Mouse (Mus musculus) heart, postnatal 14 days (tissue): Measurements from ENCODE around the gene Eaf2. TPM values are rescaled to one million over a fixed set of nuclear protein-coding genes. Genes with fewer than 3 reads are reported as not detected.

Source experiments
- DNase-seq, 2 experiments: peaks; one replicate each; pipeline ENCODE4 v3.0.0; 2021 to 2022
- intact Hi-C: fragments of 180-260 bp; cut with DNase I; formaldehyde crosslinking; loops from one replicate; pipeline ENCODE4 v1.15.1; 2025
- long read RNA-seq, 2 experiments: library from polyadenylated mRNA; stranded (forward); transcript quantifications; one replicate each; pipeline ENCODE4 v2.0.0; 2021
- total RNA-seq, 2 experiments: library from RNA; stranded (reverse); gene quantifications; 2 replicates each; pipeline ENCODE4 v1.2.3; 2021

Gene Eaf2
- total RNA-seq, result under 1 TPM; 0.60 to 0.71 TPM
- long read RNA-seq, experiment 1, result 0 reads
- long read RNA-seq, experiment 2, result 0 reads

DNA sequence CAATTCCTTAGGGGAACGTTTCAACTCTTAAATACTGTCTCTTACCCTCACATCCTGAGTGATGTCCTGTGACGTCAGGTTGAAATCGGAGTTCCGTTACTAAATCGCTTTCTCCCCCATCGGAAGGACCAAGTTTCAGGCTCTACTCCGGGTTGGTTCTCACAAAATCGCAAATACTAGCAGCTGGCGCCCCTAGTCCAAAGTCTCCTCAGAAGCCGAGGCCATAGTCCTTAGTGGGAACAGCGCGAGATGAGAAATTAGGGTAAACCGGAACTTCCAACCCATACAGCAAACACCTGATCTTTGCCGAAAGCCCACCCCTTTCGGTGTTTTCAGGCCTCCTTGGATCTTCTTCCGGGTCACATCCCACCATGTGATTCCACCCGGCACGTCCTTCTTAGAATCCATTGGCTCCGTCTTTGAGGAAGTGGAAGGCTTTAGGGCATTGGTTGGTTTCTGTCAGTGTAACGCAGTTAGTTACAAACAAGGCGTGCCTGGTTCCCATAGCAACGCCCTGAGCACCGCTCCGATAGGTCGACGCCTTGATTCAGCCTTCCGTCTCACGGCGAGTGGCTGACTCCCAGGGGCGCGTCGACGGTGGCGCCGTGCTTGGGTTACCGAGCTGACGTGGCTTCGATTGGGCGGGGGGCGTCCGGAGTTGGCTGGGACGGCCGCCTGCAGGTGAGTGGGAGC, at the start of gene Eaf2, which contains the start of gene Golgb1:
Eaf2 (minus strand) TSS at position 421 of the 693 bp plus-strand sequence.
Golgb1 (plus strand) TSS at position 558 of the 693 bp plus-strand sequence.
- DNase-seq, result peak; percentile 92 to 95
- intact Hi-C loops, result loop anchor here (10.0 kb wide), 1 partner anchor 800 kb away; the partner anchor contains the start of genes Ccdc58 and Fam162a

DNA sequence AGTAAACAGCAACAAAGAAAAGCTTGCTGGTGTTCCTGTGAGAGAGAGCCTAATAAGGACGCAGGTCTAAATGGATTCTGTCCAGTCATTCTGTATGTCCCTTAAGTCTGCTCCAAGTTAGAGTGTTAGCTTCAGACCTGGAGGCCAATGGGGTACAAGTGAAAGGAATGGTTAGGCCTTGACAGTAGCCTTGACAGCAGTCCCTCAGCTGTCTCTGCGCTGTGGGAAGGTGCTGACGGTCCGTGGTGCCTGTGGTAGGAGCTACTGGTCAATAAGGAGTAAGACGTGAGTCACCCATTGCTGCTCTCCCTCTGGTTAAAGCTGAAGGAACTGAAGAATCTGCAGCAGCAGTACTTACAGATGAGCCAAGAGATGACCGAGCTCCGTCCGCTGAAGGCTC, 49.5 kb upstream of the Eaf2 start:
- no peak for DNase-seq
- intact Hi-C loops, result no loop called here

DNA sequence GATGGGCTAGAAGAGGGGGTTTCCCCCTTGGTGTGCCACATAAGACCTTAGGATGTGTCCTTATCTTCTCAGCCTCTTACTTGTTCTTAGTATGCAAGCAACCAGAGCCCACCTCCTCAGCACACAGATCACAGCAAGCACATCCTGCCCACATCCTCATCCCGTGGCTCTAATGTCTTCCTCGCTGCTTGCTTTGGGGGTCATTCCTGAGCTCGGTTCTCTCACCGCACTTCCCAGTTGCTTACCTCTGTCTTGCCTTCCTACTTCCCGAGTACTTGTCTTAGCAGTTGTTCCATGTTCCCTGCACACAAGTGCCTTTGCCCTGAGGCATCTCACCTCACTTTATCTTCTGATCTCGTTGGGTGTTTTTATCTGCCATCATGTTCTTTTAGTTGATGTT, 47.2 kb upstream of the Eaf2 start:
- intact Hi-C loops, result no loop called here
- DNase-seq, result no peak

DNA sequence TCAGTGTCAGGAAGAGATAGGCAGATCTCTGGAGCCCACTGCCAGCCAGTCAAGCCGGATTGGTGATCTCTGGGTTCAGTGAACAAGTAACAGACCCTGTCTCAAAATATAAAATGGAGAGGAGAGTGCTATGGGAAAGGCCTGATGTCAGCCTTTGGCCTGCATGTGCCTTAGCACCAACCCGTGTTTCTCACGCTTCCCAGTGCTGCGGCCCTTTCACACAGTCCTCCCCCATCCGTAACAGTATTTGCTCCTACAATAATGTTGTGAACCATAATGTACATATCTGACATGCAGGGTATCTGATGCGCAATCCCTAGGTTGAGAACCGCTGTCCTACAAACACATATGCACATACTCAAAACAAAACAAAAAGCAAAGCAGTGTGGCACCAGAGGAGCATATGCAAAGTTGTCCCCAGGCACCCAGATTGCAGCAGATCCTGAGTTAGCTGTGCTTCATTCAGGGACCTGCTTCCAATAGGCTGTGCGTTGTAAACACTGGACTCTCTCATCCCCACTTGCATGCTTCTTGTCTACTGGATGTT, 46.3 kb upstream of the Eaf2 start:
- no peak for DNase-seq
- intact Hi-C loops, result no loop called here

DNA sequence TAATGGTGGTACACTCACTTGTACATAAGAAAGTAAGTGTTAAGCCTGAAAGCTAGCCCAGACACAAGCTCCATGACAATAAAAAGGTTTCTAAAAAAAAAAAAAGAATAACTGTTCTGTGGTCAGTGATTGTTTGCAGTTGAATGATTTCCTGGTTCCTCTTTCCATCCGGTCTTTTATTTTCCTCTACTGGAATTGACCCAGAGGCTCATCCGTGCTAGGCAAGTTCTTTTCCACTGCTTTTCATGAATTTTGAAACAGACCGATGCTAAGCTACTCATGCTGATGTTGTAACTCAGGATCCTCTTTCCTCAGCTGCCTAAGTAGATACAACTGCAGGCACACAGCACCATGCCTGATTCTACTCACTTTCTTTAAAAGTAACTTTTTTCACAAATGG, 45.6 kb upstream of the Eaf2 start:
- intact Hi-C loops, result no loop called here
- DNase-seq, result no peak

DNA sequence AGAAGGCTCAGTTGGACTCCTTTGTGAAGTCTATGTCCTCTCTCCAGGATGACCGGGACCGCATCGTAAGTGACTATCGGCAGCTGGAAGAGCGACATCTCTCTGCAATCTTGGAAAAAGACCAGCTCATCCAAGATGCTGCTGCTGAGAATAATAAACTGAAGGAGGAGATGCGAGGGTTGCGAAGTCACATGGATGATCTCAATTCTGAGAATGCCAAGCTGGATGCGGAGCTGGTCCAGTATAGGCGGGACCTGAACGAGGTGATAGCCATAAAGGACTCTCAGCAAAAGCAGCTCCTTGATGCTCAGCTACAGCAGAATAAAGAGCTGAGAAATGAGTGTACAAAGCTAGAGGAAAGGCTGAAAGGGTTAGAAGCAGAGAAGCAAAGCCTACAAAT, 43.7 kb upstream of the Eaf2 start:
- DNase-seq, result no peak
- intact Hi-C loops, result no loop called here

DNA sequence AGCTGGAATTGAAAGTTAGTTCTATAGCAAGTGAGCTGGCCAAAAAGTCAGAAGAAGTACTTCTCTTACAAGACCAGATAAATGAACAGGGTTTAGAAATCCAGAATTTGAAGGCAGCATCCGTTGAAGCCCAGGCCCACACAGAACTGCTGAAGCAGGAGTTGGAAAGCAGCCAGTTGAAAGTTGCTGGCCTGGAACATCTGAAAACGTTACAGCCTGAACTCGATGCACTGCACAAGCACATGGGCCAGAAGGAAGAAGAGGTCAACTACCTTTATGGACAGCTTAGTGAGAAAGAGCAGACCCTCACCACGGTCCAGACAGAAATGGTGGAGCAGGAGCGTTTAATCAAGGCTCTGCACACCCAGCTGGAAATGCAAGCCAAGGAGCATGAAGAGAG, 39.4 kb upstream of the Eaf2 start:
- DNase-seq, result no peak
- intact Hi-C loops, result no loop called here

DNA sequence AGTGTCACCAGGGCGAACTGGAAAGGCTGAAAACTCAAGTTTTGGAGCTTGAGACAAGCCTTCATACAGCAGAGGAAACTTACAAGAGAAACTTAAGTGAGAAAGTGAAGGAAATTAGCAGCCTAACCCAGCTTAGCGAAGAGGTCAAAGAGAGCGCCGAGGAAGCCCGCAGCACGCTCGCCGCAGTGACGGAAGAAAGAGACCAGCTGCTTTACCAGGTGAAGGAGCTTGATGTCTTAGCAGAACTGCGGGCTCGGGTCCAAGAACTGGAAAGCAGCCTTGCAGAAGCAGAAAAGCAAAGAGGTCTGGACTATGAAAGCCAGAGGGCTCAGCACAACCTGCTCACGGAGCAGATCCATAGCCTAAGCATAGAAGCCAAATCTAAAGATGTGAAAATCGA, 37.5 kb upstream of the Eaf2 start:
- intact Hi-C loops, result no loop called here
- DNase-seq, result no peak

DNA sequence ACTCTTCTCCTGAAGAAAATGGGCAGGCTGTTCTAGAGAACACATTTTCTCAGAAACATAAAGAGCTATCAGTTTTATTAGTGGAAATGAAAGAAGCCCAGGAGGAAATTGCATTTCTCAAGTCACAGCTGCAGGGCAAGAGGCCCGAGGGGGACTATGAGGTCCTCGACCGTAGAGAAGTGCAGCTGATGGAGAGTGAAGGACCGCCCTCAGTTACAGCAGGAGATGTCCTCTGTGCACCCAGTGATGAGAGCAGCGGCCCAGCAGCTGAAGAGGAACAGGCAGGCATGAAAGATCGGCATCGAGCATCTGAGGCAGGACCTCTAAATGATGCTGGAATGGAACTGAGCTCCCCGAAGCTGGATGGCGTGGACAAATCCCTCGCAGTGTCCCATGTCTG, 37.1 kb upstream of the Eaf2 start:
- intact Hi-C loops, result no loop called here

DNA sequence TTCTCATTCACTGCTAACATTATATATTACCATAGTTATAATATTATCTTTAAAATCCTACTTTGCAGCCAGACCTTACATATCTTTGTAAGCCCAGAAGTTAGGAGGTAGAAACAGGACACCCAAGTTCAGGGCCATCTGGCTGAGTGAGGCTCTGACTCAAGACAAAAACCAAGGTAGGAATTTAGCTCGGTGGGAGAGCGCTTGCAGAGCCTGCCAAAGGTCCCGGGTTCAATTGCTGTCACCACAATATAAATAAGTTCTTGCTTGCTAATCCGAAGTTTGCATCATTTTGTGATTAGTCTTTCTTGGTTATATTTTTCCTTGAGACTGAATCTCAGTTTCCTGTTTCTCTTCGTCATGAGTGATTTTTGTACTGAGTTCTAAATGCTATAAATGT, 28.4 kb upstream of the Eaf2 start:
- intact Hi-C loops, result no loop called here
- DNase-seq, result no peak

More for the DNA sequence above, 37.1 kb upstream of the Eaf2 start:
- DNase-seq, result no peak

DNA sequence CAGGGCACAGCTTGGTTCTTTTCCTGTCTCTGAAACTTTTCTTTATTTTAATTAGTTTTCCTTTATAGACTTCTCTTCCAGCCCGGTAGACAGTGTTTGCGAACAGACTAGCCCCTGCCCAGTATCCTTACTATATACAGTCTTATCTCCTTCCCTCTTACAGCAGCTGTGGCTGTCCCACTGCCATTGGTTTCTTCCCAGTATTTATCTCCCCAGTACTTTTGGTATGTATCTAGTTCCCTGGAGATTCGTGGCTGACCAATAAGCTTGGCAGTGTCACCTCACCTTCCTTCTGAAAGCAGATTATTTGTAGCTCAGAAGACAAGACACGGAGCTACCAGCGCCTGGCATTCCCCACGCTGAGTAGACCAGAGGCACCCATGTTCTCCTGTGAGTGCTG, 21.9 kb upstream of the Eaf2 start:
- no peak for DNase-seq
- intact Hi-C loops, result no loop called here

DNA sequence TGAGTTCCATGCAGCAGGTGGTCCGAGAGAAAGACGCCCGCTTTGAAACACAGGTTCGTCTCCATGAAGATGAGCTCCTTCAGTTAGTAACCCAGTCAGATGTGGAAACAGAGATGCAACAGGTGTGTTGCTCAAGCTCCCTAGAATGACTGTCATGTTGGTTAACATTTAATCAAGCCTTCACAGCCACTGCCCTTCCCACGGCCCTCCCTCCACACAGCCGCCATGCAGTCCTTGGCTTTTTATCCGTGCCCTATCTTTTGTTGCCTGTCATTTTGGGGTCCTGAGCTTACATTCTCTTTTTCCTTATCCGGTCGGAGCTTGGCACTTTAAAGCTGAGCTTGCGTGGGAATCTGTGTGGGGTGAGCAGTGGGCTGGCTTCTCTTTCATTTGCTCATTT, 18.5 kb upstream of the Eaf2 start:
- DNase-seq, result no peak
- intact Hi-C loops, result no loop called here

DNA sequence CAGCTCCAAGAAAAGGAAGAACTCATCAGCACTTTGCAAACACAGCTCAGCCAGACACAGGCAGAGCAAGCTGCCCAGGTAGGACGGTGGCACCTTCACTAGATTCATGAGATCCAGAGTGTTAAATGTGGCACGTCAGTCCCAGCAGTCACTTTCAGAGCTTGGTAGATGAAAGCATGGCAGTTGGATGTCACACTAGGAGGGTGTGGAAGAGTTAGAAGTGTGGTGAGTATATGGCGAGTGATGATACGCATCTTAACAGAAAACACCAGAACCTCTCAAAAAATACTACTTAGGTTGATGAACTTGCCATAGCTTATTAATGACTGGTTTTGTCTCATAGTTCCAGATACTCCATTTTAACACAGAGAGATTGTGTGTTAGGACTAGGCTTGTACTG, 16.6 kb upstream of the Eaf2 start:
- DNase-seq, result no peak
- intact Hi-C loops, result no loop called here

DNA sequence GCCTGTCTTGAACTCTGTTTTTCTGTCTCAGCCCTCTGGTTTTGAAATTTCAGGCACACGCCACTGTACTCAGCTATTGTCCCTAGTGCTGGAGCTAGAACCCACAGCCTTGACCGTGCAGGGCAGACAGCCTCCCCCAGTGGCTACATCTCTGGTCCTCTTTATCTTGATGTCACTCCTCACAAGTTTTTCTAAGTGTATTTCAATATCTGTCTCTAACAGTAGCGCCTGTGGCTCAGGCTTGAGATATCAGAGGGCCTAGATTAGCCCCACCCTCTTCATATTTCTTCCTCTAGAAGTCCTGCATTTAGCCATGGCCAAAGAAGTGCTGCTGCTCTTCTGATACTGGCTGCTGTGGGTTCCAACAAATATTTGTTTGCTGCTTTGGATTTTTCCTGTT, 15.8 kb upstream of the Eaf2 start:
- DNase-seq, result no peak
- intact Hi-C loops, result no loop called here

DNA sequence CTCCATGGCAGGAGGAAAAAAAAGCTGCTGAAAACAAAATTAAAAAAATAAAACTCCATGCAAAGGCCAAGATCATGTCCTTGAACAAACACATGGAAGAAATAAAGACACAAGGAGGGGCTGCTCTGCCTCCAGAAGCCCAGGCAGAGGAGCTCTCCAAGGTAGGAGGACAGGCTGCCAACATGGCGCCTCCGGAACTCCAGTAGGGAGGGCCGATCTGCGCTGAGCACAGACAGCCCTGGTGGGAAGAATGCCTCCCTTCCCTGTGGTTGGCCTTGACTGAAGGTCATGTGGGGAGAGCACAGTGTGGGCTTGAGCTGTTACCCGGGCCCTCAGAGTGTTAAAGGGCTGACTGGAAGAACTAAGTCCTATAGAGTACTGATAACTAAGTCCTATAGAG, 12.7 kb upstream of the Eaf2 start:
- DNase-seq, result no peak
- intact Hi-C loops, result no loop called here

DNA sequence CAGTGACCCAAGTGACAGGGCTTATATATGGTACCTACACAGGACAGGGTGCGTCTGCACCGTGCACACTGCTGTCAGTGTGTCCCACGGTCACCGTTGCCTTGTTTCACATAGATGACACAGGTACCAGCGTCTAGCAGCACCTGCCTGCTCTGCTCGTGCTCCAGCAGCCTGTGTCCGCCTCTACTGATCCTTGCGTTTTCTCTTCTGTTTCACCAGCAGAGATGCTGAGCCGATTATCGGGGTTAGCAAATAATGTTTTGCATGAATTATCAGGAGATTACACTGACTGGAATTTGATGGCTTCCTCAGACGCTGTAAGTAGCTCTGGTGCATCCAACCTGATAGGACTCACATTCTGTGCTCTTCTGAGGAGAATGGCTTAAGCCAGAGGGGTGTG, 11.1 kb upstream of the Eaf2 start:
- intact Hi-C loops, result no loop called here

DNA sequence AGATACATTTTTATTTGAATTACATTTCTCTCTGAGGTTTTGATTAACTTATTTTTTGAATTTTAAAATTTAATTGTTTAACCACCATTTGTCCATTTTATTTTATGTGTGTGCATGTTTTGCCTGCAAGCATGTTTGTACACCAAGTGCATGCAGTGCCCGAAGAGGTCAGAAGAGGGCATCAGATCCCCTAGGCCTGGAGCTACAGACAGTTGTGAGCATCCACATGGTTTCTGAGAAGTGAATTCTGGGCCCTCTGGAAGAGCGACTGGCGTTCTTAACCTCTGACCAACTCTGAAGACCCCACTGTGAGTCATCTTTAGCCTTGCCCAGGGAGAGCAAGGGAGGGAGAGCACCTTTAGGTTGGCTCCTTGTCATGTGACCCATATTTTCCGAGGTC, 10.1 kb upstream of the Eaf2 start:
- peak; percentile 24 to 46 for DNase-seq
- intact Hi-C loops, result no loop called here

More for the DNA sequence above, 11.1 kb upstream of the Eaf2 start:
- no peak for DNase-seq

DNA sequence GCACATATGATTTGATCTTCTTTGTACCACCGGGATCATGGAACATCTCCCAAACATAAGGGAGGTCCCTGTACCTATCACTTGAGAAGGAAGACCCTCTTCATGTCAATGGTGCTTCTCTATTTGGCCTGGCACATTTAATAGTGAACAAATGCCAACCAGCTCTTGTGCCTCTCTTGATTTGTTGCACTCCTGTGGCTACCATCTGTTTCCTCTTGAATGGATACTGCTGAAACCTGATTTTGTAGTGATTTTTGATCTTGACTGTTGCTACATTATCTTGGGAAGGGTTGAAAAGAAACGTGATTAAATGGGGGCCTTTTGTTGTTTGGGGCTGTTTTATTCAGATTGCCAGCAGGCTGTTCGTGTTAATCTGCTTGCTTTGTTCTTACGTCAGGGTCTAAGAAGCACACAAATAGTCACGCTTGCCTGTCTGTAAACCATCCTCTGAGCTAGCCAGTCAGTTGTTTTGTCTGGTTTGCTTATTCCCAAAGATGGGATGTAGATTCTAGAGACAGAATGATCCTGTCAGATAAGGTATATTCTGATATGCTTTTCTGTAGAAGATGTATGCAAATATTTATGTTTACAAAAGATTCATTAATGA, 8.0 kb upstream of the Eaf2 start:
- no peak for DNase-seq
- intact Hi-C loops, result no loop called here

DNA sequence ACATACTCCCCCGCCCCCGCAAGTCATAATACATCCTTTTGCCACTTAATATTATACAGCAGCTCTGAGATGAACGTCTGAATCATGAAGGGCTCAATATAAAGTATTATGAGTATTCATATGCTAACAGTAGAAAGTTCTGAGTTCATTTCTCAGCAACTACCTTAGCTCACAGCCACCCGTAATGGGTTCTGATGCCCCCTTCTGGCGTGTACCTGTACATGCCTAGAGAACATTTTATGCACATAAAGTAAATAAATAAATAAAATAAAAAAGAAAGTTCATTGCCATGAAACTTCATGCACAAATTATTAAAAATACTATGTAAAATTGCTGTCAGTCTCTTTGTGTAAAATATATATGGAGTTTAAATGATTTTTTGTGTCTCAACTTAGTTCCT, 2.5 kb upstream of the Eaf2 start:
- no peak for DNase-seq
- intact Hi-C loops, result loop anchor here (2.0 to 10.0 kb wide), 2 partner anchors 133 to 803 kb away; partner anchors contain the start of genes Ccdc58, Fam162a and Polq

DNA sequence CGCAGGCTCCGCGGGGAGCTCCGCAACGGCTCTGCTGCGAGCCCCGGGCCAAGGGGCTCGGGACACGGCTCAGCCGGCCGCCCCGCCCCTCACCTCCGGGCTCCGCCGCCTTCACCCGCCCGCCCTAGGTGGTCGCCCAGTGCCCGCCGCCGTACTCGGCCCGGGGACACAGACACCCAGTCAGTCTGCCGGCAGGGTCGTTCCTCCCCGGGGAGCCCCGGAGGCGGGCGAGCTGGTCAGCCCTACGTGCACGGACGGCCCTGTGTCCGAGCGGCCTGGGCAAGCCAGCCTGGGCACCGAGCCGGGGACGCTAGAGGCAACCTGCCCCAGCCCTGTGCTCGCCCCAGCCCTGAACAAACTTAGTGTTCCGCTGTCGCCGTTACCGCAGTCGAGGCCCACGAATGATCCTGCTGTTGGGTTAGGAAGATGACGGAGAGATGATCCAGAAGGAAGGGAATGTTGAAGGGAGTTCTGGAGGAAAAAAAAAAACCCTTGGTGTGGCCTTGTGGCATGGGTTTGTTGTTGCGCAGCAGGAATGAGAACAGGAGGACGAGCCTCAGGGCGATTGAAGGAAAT, 561 bp upstream of the Eaf2 start:
- DNase-seq, result peak in 1 of 2 experiments; percentile 58

DNA sequence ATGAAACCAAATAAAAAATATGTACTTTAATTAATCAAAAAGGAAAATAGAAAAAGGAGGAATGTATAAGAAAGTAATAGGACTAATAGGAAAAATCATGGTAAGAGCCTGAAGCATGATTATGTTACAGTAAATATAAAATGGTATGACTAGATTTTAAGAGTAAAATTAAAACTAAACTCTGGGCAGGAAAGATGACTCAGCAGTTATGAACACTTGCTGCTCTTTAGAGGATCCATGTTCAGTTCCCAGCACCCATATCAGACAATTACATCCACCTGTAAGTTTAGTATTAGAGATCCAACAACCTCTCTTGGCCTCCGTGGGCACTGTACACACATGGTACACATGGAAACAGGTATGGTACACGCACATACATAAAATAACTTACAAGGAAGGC, 5.4 kb downstream of the Eaf2 start:
- intact Hi-C loops, result no loop called here
- DNase-seq, result no peak

More for the DNA sequence above, 561 bp upstream of the Eaf2 start:
- intact Hi-C loops, result loop anchor here (10.0 kb wide), 1 partner anchor 801 kb away; the partner anchor contains the start of genes Ccdc58 and Fam162a
